Mouse (Mus musculus) kidney, adult 2 months (tissue): ENCODE measurements at regions not wholly inside any gene's neighbourhood (a gene's known extent, or its start where the extent isn't known, plus 50 kb on each side); places are given as distances from the start of the nearest gene placed in this dataset.

ENCODE experiments used
- DNase-seq: peaks from one replicate; pipeline ENCODE4 v3.0.0; 2021
- H3K27ac ChIP-seq: fragments of 200-500 bp; 2 replicates; pipeline ENCODE4 v1.5.1; 2012; ENCODE audit warnings: low read depth, low read length, control low read depth, inconsistent platforms; ENCODE audit not compliant: insufficient read depth
- H3K27me3 ChIP-seq: fragments of 200-500 bp; replicated peaks from 2 replicates; pipeline ENCODE4 v1.6.1; 2012; ENCODE audit warnings: mild to moderate bottlenecking, moderate library complexity, low read length, inconsistent platforms; ENCODE audit not compliant: control insufficient read depth, insufficient read depth
- H3K36me3 ChIP-seq: fragments of 200-500 bp; 2 replicates; pipeline ENCODE4 v1.6.1; 2012; ENCODE audit warnings: mild to moderate bottlenecking, moderate library complexity, low read length, inconsistent platforms; ENCODE audit not compliant: control insufficient read depth, insufficient read depth
- H3K4me1 ChIP-seq: fragments of 200-500 bp; 2 replicates; pipeline ENCODE4 v1.6.1; 2011; ENCODE audit warnings: low read length; ENCODE audit not compliant: control insufficient read depth, insufficient read depth
- H3K4me3 ChIP-seq: fragments of 200-500 bp; 2 replicates; pipeline ENCODE4 v1.5.1; 2011; ENCODE audit warnings: mild to moderate bottlenecking, low read depth, low read length, control low read depth; ENCODE audit not compliant: insufficient read depth
- CTCF ChIP-seq: fragments of 200-500 bp; conservative IDR thresholded peaks from 2 replicates; pipeline ENCODE4 v1.5.1; 2011; ENCODE audit warnings: low read depth, mild to moderate bottlenecking, control low read depth, low read length, moderate library complexity, mixed read lengths; ENCODE audit not compliant: insufficient read depth, insufficient read length
- POLR2A ChIP-seq: fragments of 200-500 bp; IDR thresholded peaks from one replicate; pipeline ENCODE4 v1.6.1; 2011; ENCODE audit warnings: low read depth, low read length, control low read depth
- WGBS: fragments of 180-500 bp; shearing (Covaris S2); methylation state at CpG from one replicate; pipeline ENCODE4 v1.1.7; 2018; 5-methylcytosine and 5-hydroxymethylcytosine counted together

GRCm38 (mm10) chr15:61242161-61242681 lies 319.4 kb upstream of the A1bg start:
- Histone ChIP-seq H3K27me3 (no peaks in the 10 kb centered on the region), H3K27ac (no peak overlapping the region), H3K36me3 (no peaks in the 10 kb centered on the region), H3K4me1 (no peaks in the 10 kb centered on the region), H3K4me3 (no peak overlapping the region)
- no peak for TF ChIP-seq CTCF
- TF ChIP-seq POLR2A, result no peak
- WGBS, result 74% methylated on average over 2 of the region's 2 CpGs
- DNase-seq, result no peak

GRCm38 (mm10) chr15:61241741-61242140 lies 318.9 kb upstream of the A1bg start:
- no peaks in the 10 kb centered on the region for H3K4me1 ChIP-seq
- no peaks in the 10 kb centered on the region for H3K27me3 ChIP-seq

GRCm38 (mm10) chr15:61240344-61240743 lies 317.5 kb upstream of the A1bg start:
- Histone ChIP-seq H3K27me3 (no peaks in the 10 kb centered on the region), H3K36me3 (no peaks in the 10 kb centered on the region), H3K4me1 (no peaks in the 10 kb centered on the region), H3K4me3 (no peak overlapping the region), H3K27ac (no peak overlapping the region)
- TF ChIP-seq CTCF (no peak), POLR2A (no peak)
- DNase-seq, result no peak

More at GRCm38 (mm10) chr15:61241741-61242140, 318.9 kb upstream of the A1bg start:
- Histone ChIP-seq H3K36me3 (no peaks in the 10 kb centered on the region), H3K4me3 (no peak overlapping the region), H3K27ac (no peak overlapping the region)
- no peak for DNase-seq
- WGBS, result 82% methylated on average over 1 of the region's 1 CpGs
- TF ChIP-seq CTCF (no peak), POLR2A (no peak)

- Histone ChIP-seq H3K27me3 (no peaks in the 10 kb centered on the region), H3K36me3 (no peaks in the 10 kb centered on the region), H3K27ac (no peak overlapping the region), H3K4me1 (no peaks in the 10 kb centered on the region), H3K4me3 (no peak overlapping the region)
- no peak for TF ChIP-seq CTCF
- no peak for TF ChIP-seq POLR2A
- 33% methylated on average over 7 of the region's 7 CpGs for WGBS
- peak; percentile 2 for DNase-seq
Observed at GRCm38 (mm10) chr15:61239414-61239813, 316.6 kb upstream of the A1bg start.

DNA sequence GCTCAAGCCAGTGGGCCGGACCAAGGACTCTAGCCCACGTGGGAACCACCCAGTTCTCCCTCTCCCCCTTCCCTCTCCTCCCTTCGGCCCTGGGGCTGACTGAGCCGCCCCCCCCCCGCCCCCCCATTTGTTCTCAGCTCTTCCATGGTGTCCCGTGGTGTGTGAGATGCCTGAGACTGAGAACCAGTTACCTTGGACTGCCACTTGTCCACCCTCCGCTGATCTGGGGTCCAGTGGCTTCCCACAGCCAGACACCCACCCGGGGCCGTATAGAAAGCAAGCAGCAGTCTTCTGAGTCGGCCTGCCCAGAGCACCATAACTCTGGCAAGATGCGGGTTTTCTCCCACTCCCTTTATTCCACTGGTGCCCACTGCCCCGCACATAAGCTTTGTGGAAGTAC lies 316.2 kb upstream of the A1bg start:
- TF ChIP-seq POLR2A, result no peak
- no peak for TF ChIP-seq CTCF

GRCm38 (mm10) chr15:61229579-61229978 lies 306.8 kb upstream of the A1bg start:
- Histone ChIP-seq H3K4me3 (no peak overlapping the region), H3K4me1 (no peaks in the 10 kb centered on the region), H3K27ac (no peak overlapping the region), H3K36me3 (no peaks in the 10 kb centered on the region), H3K27me3 (no peaks in the 10 kb centered on the region)
- DNase-seq, result no peak
- WGBS, result 49% methylated on average over 3 of the region's 3 CpGs
- no peak for TF ChIP-seq POLR2A
- no peak for TF ChIP-seq CTCF

More for the DNA sequence above, 316.2 kb upstream of the A1bg start:
- Histone ChIP-seq H3K27me3 (no peaks in the 10 kb centered on the region), H3K36me3 (no peaks in the 10 kb centered on the region), H3K4me1 (no peaks in the 10 kb centered on the region), H3K27ac (no peak overlapping the region), H3K4me3 (no peak overlapping the region)
- DNase-seq, result no peak
- 50% methylated on average over 12 of the region's 12 CpGs for WGBS

- no peak for DNase-seq
- Histone ChIP-seq H3K36me3 (no peaks in the 10 kb centered on the region), H3K4me3 (no peak overlapping the region), H3K27me3 (no peaks in the 10 kb centered on the region), H3K4me1 (no peaks in the 10 kb centered on the region), H3K27ac (no peak overlapping the region)
- WGBS, result 44% methylated on average over 1 of the region's 1 CpGs
- TF ChIP-seq POLR2A, result no peak
- no peak for TF ChIP-seq CTCF
Observed at GRCm38 (mm10) chr15:61222923-61223322, 300.1 kb upstream of the A1bg start.

GRCm38 (mm10) chr15:61210161-61210560 lies 287.3 kb upstream of the A1bg start:
- DNase-seq, result no peak
- no peaks in the 10 kb centered on the region for H3K36me3 ChIP-seq
- H3K27me3 ChIP-seq, result no peaks in the 10 kb centered on the region
- H3K4me3 ChIP-seq, result no peak overlapping the region
- H3K27ac ChIP-seq, result no peak overlapping the region
- no peaks in the 10 kb centered on the region for H3K4me1 ChIP-seq
- no peak for TF ChIP-seq POLR2A
